Mouse (Mus musculus) CD8-positive naive resting alpha-beta T cell, adult 2 months (primary cell): ENCODE measurements at regions not wholly inside any gene's neighbourhood (a gene's known extent, or its start where the extent isn't known, plus 50 kb on each side); places are given as distances from the start of the nearest gene placed in this dataset.

Experiments used
- DNase-seq, 2 experiments: peaks; one replicate each; pipeline ENCODE4 v3.0.0; 2022; ENCODE audit warnings: low read depth in 2 of 2, low spot score in 2 of 2

DNA sequence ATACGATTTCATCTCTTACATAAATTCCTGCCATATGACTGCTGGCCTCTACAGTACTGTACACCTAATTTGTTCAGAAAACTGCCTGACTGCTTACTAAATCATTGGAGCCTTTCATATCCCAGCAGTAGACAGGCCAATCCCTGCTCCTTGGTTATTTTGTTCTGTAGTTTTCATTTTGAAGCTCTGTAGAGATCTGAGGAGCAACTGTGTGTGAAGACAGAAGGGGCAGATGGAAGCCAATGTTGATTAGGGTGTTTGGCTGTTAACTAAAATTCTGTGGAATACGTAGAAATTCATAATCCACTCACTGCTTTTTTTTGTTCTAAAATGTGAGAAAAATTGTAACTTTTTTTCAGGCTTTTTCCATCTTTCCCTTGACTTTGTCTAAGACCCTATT, 573.1 kb downstream of the Ets1 start:
- no peak for DNase-seq

DNA sequence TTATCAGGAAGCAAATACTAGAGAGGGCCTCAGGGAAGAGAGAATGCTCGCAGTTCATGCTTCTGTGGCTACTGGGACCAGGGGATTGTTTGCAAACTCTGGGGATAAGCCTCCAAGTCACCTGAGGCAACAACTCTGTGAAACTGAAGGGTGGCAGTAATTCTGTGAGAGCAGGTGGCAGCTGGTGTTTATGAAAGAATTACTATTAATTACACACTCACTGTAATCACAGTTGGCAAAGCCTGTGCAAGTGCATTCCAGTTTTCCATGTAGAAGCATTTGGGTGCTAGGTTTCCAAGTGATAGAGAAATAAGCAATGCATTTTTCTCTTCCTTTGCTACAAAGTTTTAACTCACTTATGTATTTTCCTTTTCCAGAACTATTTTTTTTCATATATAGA, 578.5 kb downstream of the Ets1 start:
- no peak for DNase-seq

DNA sequence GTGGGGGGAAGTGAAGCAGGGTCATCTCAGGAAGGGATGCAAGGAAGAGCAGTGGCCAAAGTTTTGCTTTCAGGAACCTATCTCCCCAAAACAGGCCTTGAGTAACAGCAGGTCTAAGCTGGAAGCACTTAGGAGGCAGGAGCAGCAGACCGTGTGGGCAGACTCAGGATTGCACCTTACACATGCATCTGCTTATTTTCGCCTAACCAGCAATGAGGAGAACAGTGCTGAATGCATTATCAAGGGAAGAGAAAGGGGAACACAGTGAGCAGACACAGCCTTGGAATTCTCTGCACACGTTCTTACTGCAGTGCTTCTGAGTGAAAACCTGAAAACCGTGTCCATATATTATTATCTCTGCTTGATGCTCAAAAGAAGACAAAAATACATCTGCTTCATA, 585.0 kb downstream of the Ets1 start:
- no peak for DNase-seq

DNA sequence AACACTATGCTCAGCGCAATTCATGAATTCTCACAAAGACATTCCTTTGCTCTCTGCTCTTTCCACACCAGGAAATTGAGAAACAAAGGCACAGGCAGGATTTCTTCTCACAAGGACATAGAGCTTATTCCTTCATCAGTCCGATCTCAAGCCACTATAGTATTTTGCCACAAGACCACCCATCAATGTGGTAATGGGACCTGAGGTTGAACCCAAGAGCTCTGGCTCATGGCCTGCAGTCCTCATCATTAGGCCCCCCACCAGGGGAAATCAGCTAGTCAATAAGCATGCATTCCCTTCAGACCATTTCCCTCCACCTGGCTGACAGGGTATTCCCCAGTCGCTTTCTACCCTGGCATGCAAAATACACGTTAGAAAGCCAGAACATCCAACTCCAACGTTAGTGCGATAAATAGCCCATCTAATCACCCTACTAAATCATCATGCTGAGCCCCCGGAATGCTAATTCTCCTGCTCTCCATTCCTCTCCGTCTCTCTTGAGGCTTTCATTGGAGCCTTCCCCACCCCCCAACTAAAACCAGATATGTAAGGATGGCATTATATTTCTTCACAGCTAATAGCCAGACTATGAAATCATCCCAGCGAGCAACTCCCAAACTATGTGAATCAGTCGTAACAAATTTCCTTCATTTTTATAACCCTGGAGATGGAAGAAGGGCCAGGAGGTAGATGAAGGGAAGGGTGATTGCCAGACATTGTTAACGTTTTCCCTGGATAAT, 586.2 kb downstream of the Ets1 start:
- DNase-seq, result no peak

DNA sequence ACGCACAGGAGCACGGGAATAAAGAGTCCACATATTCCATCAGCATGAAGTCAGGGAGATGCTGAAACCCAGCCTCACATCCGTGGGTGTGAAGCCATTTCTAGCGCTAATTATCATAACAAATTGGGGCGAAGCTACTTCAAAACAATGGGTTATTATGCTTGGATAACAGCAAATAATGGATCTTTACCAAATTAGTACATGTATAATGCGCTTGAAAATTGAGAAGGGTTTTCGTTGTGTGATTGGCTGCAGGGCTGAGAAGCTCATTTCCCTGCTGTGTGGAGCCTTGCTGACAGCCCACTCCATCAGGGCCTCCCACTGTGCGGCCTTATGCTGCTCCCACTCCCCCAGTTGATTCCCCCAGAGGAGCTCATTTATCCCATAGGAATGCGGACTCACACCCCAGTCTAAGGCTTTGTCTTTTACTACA, 597.7 kb downstream of the Ets1 start:
- no peak for DNase-seq

DNA sequence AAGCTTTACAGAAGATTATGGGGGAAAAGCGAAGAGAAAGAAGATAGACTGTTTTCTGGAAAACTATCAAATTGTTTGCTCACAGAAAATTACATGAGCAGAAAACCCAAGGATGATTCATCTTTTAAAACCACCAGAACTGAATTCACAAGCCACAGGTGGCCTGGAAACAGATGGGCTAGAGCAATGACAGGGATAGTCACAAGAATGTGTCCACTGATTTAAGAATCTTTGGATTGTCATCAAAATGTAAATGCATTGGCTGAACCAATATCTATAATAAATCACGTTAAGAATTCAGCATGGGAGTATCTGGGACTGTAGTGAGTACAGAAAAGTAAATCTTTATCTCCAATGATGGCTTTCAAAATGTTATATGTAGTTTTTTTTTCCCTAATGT, 602.2 kb downstream of the Ets1 start:
- DNase-seq, result no peak

DNA sequence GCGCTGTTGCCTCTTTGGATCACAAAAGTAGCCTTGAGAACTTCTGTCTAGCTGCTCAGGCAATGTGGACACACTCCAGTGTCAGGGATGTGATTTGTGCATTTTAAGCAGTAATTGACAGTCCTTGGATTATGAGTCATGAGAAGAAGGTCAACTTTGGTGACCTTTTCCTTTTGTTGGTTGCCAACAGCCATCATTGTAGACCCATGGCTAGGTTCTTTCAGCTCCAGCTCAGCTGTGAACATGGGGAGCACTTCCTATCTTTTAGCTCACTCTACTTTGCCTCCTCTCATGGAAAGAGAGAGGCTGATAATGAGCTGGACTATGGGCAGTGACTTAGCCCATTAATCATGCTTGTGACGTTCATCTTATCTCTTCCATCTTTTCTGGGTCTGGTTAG, 602.8 kb downstream of the Ets1 start:
- no peak for DNase-seq

DNA sequence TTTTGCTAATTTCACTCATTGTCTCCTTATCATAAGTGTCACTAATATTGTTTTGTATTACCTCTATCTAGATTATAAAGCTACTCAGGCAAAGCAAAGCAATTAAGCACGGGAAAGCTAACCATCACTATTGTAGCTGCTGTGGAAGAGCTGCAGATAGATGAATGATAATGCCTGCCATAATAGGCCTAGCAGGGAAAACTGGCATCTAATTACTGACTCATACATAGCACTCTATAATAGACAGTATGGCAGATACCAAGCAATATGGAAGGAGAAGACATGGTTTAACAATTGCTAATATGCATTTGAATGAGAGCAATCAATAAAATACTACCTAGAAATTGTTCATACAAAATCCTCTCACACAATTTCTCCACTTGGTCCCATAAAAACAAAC, 604.5 kb downstream of the Ets1 start:
- no peak for DNase-seq

DNA sequence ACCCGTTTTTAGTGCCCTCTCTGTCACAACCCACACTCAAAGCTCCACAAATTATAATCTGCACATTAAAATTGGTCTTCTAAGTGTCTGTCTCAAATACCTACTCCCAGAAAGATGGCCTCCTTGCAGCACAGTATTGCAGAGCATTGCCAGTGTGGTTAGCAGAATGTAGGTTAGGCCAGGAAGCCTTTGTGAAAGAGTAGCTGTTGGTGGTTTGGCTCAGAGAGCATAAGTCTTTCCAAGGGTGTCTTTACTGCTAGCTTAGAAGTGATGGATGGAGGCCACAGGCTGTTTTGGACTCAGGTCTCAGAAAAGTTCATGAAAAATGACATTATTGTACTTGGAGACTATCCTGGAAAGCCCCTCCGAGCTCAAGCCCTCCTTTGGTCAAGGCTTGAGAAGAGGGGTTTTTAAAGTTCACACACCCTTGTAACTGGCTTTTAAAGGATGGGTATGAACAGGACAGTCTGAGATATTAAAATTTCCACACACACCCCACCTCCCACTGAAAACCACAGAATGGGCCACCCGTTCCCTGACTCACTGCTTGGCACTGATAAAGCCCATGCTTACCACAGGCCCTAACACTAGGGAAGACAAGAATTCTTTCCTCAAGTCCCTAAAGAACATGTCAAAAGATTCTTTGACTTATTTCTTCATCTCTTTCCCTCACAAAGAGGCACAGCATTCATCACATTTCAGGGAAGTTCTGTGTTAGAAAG, 605.1 kb downstream of the Ets1 start:
- DNase-seq, result no peak

DNA sequence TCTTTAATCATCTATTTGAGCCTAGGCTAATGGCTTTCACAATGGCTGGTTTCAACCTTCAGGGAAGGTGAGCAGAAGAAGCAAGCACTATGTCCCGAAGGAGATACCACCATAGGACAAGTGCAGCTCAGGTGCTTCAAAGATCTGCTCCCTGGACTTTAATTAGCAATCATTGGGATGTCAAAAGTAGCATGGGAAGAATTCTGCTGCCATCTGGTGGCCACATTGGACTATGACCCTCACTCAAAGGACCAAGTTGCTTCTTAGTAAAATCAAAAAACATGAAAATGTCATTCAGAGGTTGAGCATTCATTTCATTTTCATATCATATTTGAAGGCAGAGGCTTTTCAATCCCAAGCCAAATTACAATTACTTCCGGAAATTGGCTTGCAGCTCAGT, 610.9 kb downstream of the Ets1 start:
- DNase-seq, result peak; percentile 10 to 30

DNA sequence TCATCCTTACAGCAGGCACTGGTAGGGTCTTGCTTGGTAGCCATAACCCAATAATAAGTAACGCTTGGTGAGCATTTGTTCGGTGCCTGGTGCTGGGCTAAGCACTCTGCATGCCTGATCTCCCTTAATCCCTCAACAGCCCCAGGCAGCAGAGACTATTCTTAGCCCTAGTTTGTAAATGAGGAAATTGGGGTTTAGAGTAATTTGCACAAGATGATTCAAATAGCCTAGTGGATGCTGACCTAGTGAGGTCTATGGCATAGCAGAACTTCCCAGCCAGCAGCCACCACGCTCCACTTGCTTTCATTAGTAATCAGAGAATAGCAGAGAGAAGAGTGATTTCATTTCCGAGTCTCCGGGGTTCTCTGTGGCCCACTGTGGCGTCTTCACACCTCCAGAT, 622.2 kb downstream of the Ets1 start:
- no peak for DNase-seq

DNA sequence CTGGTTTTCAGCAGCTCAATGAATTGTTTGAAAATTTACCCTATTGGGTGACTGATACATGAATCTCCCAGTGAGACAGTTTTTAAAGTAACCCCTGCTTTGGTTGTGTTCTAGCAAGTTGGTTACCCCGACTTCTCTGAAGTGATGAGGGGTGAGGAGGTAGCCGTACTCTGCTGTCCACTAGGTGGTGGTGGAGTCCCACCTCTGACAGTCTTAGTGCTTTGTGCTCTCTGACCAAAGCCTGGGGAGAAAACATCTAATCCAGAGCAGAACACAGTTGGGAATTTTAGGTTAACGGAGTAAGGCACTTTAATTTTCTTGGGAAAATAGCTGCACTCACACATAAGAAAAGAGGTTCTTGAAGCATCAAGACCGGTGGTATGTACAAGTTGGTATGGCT, 624.1 kb downstream of the Ets1 start:
- DNase-seq, result no peak

DNA sequence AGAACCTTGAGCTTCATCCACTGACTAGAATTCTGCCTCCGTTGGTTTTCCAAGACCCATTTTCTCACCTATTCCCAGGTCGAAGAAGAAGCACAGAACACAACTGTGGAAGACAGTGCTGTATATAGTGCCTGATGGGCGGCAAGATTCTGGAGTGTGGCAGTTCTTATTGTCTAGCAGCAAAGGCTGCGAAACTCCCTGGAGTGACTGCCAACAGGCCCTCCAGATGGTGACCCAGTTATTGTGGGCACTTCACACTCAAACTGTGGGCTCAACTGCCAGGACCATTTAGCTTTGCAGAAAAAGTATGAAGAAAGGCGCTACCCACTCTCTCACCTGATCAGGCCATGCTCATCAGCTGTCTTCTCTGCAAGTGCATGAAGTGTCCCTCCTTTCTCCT, 653.4 kb downstream of the Ets1 start:
- no peak for DNase-seq

DNA sequence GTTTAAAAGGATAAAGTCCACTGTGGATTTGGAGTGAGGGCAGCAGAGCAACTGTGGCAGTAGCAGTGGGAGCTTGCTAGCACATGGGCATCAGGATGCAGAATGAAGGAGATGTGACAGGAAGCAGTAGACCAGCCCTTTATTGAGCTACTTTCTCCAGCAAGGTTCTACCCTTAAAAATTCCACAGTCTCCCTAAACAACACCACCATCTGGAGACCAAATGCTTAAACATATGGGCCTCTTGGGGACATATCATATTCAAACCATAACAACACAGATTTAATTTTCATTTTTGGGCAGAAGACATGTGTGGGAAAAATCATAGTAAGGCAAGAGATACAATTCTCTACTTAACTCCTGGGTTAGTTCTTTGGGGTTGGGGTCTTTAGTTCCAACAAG, 656.1 kb downstream of the Ets1 start:
- no peak for DNase-seq

DNA sequence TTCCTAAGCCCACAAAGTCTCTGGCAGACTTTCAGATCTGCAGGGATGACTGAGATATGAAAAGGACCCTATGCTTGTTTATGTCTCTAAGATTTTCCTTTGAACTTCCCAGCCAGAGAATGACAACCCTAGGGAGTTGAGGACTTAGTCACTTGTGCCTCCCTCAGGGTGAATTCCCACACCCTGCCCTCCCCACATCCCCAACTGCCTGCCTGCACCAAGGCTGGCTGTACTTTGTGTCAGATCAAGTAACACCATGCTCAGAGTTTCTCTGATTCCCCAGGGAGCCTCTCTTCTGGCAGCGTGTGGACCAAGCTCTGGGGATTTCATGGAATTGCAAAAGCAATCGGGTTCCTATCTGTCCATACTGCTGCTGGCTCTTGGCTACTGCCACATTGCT, 659.9 kb downstream of the Ets1 start:
- DNase-seq, result no peak

DNA sequence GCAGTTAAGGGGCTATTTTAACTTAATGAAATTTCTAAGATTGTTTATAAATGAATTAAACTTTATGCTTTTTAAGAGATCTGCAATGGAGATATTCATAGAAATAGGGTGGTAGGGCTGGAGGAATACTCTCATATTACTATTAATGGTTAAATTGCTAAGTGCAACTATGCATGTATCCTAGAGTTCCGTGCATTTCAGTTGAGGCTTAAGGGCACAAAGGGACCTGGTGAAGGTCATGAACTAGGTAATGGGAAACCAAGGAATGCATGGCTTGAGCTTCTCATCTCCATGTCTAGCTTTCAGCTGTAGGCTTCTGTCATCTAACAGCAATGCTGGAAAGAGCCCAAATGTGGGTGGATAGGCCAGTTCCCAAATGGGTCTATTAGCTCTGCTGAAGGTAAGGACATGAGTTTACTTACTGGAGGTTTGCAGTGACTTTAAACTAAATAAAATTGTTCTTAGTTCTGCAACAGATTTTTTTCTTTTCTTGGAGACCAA, 683.6 kb downstream of the Ets1 start:
- DNase-seq, result no peak

DNA sequence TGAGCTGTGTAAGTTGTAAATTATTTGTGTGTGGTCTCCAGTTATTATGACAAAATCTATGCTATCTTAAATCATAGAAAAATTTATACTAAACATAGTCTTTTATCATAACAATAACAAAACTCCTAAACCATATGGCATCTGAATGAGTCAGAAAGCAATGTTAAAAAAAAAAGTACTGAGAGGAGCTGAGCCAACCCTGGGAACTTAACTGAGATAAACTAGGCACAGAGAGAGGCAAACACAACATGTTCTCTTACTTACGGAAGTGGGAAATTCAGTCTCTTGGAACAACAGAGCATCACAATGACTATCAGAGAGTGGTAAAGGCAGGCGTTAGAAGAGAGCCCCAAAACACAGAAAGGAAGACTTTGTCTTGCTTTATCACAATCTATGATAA, 691.7 kb downstream of the Ets1 start:
- DNase-seq, result no peak

DNA sequence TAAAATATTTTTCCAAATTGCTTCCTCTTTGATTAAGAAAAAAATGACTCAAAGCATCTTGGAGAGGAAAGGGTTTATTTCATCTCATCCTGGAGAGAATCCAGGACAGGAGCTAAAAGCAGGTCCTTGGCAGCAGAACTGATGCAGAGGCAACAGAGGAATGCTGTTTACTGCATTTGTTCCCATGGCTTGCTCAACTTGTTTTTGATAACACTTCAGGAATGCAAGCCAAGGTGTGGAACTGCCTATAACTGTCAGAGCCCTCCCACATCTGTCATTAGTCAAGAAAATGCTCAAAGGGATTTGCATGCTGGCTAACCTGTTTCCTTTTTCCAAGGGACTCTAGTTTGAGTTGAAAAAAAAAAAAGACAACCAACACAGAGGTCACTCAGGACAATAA, 714.2 kb downstream of the Ets1 start:
- DNase-seq, result no peak

DNA sequence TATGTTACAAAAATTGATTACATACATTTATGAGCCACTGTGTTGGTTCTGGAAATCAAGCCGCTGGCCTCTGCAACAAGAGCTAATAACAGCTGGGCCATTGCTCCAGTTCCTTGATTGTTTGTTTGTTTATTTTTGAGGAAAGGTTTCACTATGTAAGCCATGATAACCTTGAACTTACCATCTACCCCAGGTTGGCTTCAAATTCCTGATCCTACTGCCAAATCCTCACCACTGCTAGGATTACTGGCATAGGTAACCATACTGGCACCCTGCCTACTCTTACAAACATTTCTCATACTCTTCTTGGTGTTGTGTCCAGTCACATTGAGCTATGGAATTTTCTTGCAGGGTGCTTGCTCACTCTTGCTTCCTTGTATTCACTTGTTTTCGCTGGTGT, 720.6 kb downstream of the Ets1 start:
- DNase-seq, result no peak

DNA sequence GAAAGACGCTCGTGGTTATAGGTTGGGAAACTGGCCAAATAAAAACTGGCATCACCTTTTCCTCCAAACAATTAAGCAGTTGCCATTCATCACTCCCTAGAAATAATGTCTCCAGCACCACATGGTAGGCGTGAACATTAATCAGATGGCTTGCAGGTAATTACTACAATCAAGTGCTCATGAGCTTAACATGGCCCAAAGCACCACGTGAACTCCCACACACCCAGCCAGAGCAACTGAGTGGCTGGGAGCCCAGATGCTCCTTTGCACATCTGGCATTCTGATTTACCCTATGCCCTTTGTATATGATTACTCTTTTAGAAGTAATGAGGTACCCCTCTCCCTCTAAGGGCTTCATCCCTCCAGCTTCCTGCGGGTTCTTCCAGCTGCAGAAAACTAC, 724.9 kb downstream of the Ets1 start:
- no peak for DNase-seq

DNA sequence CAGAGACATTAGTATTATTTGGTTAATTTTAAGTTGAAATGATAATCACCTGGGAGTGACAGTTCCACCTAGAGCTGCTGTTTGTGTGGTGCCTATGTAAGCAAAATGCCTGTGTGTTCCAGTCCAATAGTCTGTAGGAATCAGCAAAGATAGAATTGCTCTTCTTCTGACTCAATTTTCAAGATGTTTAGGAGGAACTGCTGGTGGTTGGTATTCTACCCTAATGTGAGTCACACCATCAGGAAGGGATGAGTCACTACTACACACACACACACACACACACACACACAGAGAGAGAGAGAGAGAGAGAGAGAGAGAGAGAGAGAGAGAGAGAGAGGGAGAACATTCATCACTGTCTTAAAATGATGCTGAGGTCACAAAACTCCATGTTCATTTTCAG, 753.1 kb downstream of the Ets1 start:
- no peak for DNase-seq

DNA sequence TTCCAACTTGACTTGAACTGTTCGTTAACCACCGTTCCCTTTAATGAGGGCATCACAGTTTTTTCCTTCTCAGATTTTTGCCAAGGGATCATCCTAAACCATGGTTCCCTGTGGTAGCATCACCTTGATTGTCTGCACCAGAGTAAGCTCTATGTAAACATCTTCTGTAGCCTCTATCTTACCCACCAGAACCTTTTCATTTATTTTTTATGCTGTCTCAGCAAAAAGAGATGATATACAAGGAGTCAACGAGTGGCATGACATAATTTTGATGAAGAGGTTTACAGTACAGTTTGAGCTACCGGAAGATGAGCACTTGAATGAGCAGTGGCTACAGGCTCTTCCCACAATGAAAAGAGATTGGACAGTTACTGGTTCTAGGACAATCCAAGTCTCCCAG, 768.7 kb downstream of the Ets1 start:
- DNase-seq, result no peak

DNA sequence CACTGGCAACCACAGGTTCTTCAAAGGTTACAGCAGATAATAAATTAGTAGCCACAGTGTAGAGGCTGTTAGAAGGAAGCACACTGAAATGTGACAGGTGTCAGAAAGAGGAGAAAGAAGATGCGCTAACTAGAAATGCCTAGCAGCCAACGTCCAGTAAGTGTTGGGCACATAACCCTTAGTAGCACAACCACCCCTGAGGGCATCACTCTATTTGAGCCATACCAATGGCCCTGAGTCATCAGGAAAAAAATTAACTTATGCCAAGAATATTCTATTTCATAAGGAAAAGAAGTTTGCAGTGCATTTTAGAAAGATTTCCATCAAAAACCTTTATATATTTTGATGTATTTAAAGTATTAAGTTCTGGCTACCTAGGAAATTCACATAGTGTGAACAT, 771.5 kb downstream of the Ets1 start:
- no peak for DNase-seq
